Mouse (Mus musculus): ENCODE measurements around the gene Acoxl. TPM values are rescaled to one million over a fixed set of nuclear protein-coding genes. Genes with fewer than 3 reads are reported as not detected.
"Not testable (repeated sequence)": the region's sequence is repeated elsewhere in the genome, so short reads cannot be mapped to it uniquely, and the experiment has no call there.

Gene Acoxl
- total RNA-seq, 2 experiments from 2014 or later = 0.27 TPM; not detected in 1

DNA sequence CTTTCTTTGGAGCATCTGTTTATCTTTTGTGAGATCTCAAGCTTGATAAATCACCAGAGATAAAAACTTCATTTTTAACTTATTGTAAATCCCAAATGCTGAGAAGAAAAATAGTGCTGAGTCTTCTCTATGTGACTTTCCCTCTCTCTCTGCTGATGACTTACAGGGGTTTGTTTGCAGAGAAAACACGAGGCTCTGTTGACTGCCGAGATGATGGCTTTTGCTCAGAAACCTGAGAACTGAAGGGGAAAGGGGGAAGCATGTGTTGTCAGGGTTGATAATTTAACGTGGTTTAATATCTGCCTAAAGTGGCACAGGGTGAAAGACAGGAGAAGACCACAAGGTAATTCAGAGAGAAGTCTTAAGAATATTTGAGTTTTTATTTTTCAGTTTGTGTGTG, 245.2 kb downstream of the Acoxl start:
- no peak for DNase-seq

DNA sequence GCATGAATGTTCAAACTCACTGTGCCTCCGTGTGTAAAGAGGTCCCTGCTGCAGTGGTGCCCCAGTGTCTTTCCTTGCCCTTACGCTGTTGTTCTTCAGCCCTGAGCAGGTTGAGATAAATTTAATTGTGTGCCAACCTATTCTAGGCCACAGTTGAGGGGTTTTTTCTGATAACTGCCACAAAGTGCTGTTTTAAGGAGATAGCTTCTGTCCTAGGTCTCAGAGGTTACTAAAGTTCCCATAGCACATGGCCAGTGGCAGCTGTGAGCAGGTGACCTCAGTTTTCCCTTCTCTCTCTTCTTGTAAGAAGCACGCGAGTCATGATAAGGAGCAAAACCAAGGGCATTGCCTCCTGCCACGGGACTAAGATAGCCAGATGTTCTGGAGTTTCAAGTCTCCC, 245.9 kb downstream of the Acoxl start:
- DNase-seq = no peak

DNA sequence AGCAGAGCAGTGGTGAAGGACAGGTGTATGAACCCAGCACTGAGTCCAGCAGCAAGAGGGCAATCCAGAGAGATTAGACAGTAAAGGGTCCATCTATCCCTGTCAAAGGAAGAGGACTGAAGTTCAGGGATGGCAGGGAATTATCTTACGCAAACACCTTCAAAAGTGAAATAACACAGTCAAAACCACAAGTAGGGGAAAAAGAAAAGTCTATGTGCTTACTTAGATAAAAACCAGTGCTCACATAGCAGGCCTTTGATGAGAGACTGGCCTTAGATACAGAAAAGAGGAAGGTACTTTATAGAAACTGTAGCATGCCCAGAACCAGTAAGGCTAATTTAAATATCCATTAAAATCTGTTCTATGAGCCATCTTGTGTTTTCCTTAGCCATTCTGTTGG, 246.8 kb downstream of the Acoxl start:
- DNase-seq = no peak

DNA sequence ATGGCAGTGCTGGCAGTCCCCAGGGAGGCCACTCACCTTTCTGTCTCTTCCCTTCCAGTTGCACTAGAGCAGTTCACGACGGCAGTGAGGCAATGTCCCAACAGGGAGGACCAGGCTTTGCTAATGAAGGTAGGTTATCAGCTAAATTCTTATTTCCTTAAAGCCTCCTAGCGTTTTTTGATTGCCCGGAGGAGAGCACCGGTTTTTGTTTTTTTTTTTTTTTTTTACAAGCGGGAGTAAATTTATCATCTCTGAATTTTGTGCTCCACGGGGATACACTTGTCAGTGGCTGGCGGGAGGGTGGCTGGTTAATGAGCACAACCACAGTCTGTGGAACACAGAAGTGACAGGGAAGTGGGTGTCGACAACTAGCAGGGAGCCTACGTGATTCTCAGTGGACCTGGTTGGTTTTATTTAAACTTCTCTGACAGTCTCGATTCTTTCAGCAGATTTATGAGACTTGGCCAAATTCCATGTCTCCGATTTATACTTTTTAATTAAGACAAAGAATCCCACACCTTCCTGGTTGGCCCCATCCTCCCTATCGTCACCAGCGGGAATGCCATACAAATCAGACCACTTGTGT, 247.7 kb downstream of the Acoxl start:
- no peak for DNase-seq

DNA sequence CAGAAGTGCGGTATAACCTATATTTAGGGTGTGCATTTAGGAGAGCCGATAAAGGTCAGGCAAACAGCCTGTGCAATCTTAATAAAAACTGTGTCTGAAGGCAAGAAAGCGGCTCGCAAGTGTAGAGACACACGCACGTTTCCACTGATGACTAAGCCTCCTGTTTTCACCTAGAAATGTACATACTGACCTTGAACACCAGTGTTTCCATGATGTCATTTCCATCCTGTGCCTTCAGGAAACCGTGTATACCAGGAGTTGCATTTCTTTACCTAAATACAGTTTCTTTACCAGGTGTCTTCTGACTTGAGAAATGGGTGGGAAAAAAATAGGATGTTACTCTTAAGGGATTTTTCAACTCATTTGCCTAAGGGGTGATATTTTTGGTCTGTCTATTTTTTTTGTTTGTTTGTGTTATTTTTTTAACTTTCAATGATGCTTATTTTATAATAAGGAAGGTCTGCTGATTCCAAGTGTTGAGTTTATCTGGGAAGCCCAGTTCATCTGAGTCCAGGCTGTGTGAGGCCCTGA, 248.4 kb downstream of the Acoxl start:
- no peak for DNase-seq

DNA sequence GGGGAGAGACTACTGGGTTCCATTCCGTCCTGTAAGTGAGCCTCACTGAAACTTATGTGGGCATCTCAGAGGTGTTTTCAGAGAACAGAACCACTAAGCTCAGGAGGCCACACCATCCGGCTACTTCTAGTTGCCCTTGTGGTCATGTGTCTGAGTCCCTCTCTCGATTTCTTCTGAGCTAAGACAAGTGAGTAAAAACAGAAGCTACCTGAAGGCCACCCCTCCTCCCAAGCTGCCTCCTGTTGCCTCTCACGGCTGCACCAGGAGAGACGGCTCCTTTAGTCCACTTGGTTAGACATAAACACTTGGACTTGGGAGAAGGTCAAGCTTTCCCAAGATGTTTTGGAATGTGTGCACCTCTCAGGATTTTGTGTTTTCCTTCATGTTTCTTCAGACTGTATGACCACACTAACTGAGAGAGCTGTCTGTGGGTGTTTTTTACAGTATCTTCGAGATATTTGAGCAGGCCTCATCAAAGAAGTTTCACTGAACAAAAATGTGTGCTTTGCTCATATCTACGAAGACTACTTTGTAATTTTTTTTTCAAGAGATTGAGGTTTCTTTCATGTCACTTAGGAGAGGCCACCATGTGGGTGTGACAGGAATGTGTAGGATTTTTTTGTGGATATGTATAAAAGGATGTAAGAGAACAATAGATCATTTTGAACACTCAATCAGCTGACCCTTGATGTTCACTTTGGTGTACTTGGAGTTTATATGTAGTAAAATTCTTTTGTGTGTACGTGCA, 249.3 kb downstream of the Acoxl start:
- no peak for DNase-seq

DNA sequence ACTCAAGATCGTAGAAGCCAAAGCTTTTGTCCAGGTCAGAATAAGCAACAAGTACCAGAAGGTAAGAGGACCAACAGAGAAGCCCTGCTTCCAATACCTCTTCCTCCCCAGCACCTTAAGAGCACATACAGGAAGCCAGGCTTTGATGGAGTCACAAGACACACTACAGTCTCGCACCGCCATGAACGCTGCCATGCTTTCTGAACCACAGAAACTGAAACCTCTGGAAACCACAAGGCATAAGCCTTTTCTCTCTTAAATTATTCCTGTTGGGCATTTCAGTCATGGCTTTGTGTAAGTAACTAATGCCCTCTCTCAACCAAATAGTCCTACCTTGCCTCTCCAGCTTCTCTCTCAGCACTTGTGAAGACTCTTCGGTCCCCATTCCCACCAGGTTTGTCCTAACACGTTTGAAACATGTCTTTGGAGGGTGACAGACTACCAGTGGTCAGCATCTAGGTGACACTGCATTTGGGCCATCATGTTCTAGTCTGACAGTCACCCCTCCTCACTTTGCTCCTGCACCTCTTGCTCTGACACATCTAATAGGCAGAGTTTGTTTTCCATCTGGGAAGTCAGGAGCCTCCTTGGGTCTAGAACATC, 251.7 kb downstream of the Acoxl start:
- DNase-seq = no peak

DNA sequence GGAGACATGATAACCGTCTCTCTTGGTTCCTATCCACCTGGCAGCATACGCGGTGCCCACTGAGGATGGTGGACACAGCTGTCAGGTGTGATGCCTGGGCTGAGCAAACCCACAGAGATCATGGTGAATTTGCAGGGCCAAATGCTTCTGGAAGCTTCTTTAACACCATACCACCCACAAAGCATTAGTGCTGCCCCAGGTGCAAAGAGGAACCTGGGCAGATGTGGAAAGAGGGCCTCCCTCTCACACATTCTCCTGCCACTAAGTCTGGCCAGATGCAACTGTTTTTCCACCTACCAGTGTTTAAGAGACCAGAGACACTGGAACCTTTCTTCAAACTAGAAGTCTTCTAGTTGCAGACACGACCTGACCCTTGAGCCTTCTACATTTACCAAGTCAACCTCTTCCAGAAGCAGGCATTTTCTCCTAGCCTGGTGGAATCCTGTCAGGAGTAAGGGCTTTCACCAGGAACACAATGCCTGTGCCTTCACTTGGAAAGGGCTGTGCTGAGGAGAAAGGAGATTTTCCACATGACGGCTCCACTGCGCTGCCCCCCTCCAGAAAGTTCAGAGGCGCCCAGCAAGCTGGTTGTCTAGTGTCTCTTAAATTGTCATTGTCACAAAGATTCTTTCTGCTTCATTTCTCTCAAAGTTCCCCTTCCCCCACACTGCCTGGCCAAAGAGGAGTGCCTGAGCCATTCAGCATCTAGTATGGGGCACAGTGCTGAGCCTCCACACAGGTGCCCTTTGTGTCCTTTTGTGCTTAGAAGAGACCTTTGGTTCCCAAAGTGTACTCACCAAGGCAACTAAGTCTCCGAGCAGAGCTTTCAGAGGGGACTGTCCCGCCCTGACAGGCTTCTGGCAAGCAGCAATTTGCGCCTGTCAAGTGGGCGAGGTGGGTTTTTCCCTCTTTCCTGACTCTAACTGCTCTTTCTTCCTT, 253.0 kb downstream of the Acoxl start:
- DNase-seq = no peak

DNA sequence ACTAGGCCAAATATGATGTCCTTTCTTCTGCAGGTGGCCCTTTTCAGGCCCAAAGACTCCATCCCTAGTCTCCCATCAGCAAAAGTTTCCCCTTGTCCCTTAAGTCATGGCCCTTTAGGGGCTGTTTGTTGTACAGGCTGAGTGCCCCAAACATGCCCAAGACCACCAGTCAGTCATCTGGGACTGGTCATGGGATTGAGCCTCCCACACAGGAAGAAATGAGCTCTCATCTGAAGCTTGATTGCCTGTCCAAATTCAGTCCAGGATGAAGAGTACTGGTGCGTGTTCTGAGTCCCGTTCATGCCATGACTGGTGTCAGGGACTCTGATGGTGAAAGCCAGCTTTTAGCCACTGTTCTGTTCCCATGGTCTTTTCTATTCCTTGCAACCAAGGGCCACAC, 253.8 kb downstream of the Acoxl start:
- no peak for DNase-seq

DNA sequence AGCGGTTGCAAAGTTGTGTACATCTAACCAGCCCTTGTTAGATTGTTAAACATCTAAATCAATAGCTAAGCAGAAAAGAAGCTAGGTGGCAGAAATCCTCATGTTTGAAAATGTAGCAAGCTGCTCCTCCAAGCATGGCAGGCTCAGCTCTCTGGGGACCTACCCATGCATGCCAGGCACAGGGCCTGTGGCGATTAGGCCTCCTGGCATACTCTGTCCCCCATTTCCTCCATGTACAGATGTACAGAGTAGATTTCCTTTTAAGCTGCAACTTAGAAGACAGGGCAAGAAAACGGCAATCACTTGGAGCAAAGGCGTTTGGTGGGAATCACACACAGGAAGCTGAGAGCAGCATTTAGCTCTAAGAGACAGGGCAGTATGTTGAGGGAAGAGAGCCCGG, 255.5 kb downstream of the Acoxl start:
- no peak for DNase-seq

DNA sequence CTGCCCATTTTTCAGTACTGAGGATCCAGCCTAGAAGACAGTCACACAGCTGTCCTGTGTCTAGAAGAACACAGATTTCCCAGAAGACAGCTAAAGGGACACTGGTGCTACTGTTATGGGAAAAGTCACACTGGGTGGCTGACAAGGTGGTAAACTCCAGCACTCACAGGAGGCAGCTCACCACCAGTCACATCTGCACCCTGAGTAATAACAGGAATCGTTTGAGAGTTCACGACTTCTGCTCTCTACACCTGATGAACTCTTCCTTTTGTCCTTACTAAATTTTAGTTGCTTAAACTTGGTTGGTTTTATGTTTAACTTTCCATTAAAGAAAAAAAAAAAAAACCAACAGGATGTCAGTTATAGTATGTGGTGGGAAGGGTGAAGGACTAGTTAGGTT, 255.9 kb downstream of the Acoxl start:
- DNase-seq = no peak

DNA sequence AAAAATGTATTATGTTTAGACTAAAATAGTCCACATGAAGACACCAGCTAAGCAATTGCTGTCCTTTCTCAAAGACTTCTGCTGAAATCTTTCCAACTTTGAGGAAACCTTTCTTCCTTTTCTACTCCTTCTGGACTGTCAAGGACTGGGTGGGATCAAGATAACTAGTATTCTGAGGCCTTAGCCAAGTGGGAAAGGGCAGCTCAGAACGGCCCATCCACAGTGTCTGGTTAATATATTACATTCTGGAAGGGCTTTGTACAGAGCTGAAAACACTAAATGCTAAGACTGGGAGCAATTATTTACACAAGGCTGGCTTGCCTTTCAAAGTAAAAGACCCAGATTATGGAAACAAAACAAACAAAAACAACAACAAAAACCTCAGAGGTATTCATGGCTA, 256.6 kb downstream of the Acoxl start:
- DNase-seq = no peak

DNA sequence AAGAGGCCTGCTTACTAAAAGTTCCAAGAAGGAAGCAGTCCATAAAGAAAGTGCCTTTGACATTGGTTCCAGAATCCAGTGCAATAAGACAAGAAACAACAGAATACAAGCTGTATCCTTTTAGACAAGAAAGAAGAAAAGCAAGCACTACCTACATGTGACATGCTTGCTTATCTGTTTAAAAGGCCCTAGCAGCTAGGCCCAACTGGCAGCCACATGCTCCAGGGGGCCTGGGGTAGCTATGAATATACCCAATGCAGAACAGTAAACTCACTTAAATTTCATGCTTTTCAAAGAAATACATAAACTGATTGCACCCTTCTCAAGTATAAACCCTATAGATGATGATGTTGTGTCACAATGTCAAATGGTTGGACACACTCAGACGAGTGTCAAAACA, 257.4 kb downstream of the Acoxl start:
- no peak for DNase-seq

DNA sequence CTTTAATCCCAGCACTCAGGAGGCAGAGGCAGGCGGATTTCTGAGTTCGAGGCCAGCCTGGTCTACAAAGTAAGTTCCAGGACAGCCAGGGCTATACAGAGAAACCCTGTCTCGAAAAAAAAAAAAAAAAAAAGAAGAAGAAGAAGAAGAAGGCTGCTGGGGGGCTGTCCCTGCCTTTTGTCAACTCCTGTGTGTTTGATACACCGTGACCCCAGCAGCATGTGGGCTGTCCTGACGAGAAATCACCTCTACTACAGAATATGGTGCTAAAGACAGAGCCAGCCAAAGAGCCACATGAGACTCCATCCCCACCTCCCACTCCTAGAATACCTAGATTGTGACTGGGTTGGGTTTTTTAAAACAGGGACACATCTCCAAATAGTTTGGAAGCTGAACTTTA, 259.4 kb downstream of the Acoxl start:
- DNase-seq = not testable (repeated sequence)

DNA sequence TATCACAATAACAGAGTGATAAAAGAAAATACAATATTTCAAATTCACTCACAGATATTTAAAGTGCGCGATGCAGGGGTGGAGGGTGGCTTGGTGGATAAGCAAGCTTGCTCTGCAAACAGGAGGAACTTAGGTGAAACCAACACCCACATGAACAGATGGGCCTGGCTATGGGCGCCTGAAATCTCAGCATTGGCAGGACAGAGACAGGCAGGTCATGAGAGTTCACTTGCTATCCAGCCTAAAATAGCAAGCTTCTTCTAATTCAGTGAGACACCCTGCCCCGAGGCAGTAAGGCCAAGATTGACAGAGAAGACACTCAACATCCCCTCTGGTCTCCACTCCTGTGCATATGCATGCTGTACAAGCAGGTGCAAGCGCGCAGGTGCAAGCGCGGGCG, 263.4 kb downstream of the Acoxl start:
- peak; percentile 40 for DNase-seq

DNA sequence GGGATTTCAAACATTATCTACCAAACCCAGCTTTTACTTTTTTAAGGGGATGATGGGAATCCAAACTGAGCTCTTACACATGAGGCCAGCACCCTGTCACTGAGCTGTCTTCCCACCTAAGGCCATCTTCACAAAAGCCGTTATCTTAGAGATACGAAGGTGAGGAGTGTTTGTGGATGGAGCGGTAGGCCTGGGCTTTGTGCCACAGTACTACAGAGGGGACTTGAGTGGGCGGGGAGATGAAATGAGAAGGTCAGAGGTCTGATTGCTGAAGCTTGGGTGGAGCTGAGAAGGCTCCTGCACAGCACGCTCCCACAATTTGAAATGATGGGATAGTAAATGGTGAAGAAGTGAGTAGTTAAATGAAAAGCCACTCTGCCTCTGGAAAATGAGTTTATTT, 266.1 kb downstream of the Acoxl start:
- DNase-seq = no peak

DNA sequence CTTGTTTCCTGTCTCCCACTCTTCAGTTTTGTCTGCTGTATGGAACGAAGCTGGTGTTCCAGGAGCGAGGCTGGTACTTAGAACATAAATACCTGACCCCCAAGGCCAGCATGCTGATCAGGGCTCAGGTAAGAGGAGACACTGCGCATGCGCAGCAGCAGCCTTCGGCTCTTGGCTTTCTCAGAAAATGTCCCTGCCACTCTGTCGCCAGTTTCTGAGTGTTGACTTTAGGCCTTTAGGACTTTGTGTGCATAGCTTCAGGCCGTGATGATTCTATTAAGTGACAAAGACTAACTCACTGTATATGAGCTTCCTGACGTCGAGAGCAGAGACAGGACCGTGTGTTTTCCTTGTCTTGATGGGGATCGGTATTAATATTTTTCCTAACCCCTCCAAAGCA, 267.0 kb downstream of the Acoxl start:
- no peak for DNase-seq

DNA sequence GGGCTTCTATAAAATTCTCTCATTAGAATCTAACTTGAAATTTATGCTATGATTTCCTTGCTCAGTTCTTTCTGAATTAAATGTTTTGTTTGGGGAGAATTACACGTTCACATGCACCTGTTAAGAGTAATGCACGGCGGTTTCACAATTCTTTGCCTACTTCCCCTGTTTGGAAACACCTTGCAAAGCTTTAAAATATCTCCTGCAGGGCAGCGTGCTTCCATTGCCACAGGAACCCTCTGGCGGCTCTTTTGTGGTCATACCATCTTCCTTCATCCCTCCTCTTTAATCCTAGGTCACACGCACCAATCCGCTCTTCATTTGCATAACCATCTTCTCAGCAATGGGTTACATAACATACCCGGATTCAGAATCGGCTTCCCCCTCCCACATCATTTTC, 272.9 kb downstream of the Acoxl start:
- DNase-seq = no peak

DNA sequence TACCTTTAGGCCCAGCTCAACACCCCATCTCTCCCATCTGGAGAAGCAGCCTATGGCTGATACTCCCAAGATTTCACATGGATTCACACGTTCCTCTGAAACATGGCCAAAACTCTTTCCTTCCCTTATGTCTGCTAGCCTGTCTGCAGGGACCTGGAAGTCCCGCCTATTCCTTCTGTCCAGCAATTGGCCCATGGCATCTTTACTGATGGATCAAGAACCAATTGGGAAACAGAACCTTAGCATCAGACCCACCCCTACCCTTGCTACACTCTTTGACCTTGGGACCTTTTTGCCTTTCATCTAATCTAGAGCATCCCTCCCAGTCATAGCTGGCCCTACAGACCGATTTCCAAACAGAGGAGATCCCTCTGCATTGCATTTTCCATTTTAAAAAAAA, 275.9 kb downstream of the Acoxl start:
- DNase-seq = no peak

DNA sequence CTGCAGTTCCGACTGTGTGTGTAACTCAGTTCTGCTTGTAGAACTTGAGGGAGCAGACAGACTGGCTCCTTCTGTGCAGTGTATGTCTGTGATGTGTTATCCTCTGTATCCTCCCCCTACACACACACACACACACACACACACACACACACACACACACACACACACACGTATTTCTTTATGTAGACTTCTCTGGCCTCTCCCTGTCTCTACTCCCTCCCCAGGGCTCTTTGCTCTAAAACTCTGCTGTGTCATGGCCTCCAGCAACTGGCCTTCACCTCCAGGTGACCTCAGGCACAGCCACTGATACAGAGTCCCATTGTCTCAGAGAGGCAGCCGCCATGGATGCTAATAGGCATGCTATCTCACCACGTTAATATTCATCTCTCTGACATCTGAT, 276.9 kb downstream of the Acoxl start:
- DNase-seq = no peak

DNA sequence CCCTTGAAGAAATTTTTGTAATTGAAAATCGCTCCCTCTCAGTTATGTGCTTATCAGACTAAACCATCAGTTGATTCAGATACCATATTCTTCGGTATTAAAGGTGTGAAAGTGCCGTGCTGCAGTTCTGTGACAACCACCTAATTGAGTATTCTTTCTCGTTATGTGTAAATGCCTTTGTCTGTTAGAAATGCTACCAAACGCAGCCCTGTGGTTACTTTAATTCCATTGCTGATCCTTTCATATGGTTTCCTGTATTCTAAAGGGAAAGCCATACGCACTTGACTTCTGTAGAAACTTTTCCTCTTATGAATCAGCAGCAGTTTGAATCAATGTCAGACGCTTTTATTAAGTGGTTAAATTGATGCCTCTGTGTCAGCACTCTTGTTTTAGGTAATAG, 278.9 kb downstream of the Acoxl start:
- no peak for DNase-seq

DNA sequence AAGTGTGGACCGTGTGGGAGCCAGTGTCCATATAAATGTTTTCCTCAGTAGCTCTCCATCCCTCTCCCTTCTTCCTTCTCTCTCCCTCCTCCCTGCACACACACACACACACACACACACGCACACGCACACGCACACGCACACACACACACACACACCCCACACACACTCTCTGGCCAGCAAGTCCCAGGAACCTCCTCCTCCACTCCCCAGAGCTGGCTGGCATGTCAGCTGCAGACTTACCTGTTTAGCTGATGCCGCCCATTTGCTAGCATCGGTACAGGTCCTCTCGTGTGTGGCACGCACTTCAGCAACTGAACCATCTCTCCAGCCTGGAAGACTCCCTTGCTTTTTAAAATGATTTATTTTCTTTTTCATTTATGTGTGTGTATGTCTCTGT, 280.3 kb downstream of the Acoxl start:
- no peak for DNase-seq

DNA sequence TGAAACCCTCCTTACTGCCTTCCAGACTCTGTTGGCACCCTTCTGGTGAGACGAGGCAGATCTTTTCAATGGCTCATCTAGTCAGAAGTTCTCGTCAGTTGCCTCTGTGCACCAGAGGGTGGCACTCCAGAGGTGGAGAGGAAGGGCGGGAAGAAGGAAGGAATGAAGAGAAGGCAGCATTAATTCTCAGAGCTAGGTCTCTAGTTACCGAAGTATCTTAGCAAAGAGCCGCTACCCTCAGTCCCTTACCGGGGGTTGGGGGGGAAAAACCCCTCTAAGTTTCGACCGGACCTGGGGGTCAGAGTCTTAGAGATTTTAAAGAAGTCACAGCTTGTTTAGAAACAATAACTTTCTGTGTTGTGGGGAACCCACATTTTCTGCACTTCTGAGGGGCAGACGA, 283.8 kb downstream of the Acoxl start:
- peak; percentile 31 for DNase-seq
